Comparison of ENCODE assay signal across 36 mouse cellular contexts in genomic region chr5:120870782-120871181, GRCm38 (mm10). TPM values are rescaled to one million over a fixed set of nuclear protein-coding genes. Genes with fewer than 3 reads are reported as not detected.
DNase-seq lines count a peak whose midpoint lies in the region; ATAC-seq and TF ChIP-seq lines count a peak whose summit lies in the region.
"Had no signal": no experiment of that assay in that cellular context is flagged by ENCODE, and none has a peak within 500 bp of the region (broad histone marks: within the 10 kb centered on the region; RNA-seq: fewer than 3 reads in every experiment).

No protein-coding gene starts in this region.

- H3K9me3 ChIP-seq in kidney, embryonic 16.5 days (ENCODE audit: low read length): no peaks in the 10 kb centered on the region
- H3K9me3 ChIP-seq in midbrain, postnatal 0 days (ENCODE audit: low read length): no peaks in the 10 kb centered on the region
- H3K9me3 ChIP-seq in midbrain, embryonic 11.5 days (ENCODE audit: control insufficient read depth, low read length): no peaks in the 10 kb centered on the region
- H3K9me3 ChIP-seq: G1E; hindbrain, embryonic 12.5 days; intestine, embryonic 15.5 days; limb, embryonic 13.5 days; lung, embryonic 15.5 days; midbrain, embryonic 12.5 days; neural tube, embryonic 15.5 days had no signal

- H3K4me3 ChIP-seq in kidney, embryonic 16.5 days (ENCODE audit: low read length): no peak overlapping the region
- no peak overlapping the region for H3K4me3 ChIP-seq in midbrain, postnatal 0 days (ENCODE audit: low read depth, low read length)
- no peak overlapping the region for H3K4me3 ChIP-seq in midbrain, embryonic 11.5 days (ENCODE audit: low read depth, low read length)
- H3K4me3 ChIP-seq: forebrain, embryonic 13.5 days; hindbrain, embryonic 12.5 days; intestine, embryonic 15.5 days; limb, embryonic 13.5 days; lung, embryonic 15.5 days; midbrain, embryonic 12.5 days; neural tube, embryonic 15.5 days had no signal

- peak; percentile 31; the same call in 1 of the 2 replicates for ATAC-seq in frontal cortex, adult (ENCODE audit: low TSS enrichment)
- peak; percentile 61; the same call in 1 of the 2 replicates for ATAC-seq in kidney, embryonic 16.5 days (ENCODE audit: low FRiP score, low TSS enrichment)
- ATAC-seq in midbrain, postnatal 0 days (ENCODE audit: low FRiP score): no peak
- ATAC-seq in midbrain, embryonic 11.5 days (ENCODE audit: low FRiP score): no peak
- ATAC-seq: forebrain, embryonic 13.5 days; intestine, embryonic 15.5 days had no signal

- H3K4me1 ChIP-seq in kidney, embryonic 16.5 days (ENCODE audit: insufficient read depth, low read length): no peaks in the 10 kb centered on the region
- H3K4me1 ChIP-seq in midbrain, postnatal 0 days (ENCODE audit: insufficient read depth, low read length): no peaks in the 10 kb centered on the region
- H3K4me1 ChIP-seq in midbrain, embryonic 11.5 days (ENCODE audit: control insufficient read depth, insufficient read depth, low read length): no peaks in the 10 kb centered on the region
- H3K4me1 ChIP-seq: forebrain, embryonic 13.5 days; hindbrain, embryonic 12.5 days; intestine, embryonic 15.5 days; limb, embryonic 13.5 days; lung, embryonic 15.5 days; midbrain, embryonic 12.5 days; neural tube, embryonic 15.5 days had no signal

- no peaks in the 10 kb centered on the region for H3K36me3 ChIP-seq in kidney, embryonic 16.5 days (ENCODE audit: insufficient read depth, low read length)
- no peaks in the 10 kb centered on the region for H3K36me3 ChIP-seq in midbrain, postnatal 0 days (ENCODE audit: insufficient read depth, low read length)
- no peaks in the 10 kb centered on the region for H3K36me3 ChIP-seq in midbrain, embryonic 11.5 days (ENCODE audit: control insufficient read depth, insufficient read depth, low read length)
- H3K36me3 ChIP-seq: G1E; hindbrain, embryonic 12.5 days; intestine, embryonic 15.5 days; limb, embryonic 13.5 days; lung, embryonic 15.5 days; midbrain, embryonic 12.5 days; neural tube, embryonic 15.5 days had no signal

- H3K9ac ChIP-seq in kidney, embryonic 16.5 days (replicated peaks; ENCODE audit: low read length): no peak overlapping the region
- H3K9ac ChIP-seq in midbrain, postnatal 0 days (replicated peaks; ENCODE audit: low read length, poor library complexity, severe bottlenecking): no peak overlapping the region
- no peak overlapping the region for H3K9ac ChIP-seq in midbrain, embryonic 11.5 days (ENCODE audit: low read length)
- H3K9ac ChIP-seq: forebrain, embryonic 13.5 days; hindbrain, embryonic 12.5 days; intestine, embryonic 15.5 days; limb, embryonic 13.5 days; lung, embryonic 15.5 days; midbrain, embryonic 12.5 days; neural tube, embryonic 15.5 days had no signal

- no peak overlapping the region for H3K27ac ChIP-seq in kidney, embryonic 16.5 days (ENCODE audit: low read length)
- no peak overlapping the region for H3K27ac ChIP-seq in midbrain, postnatal 0 days (ENCODE audit: low read depth, low read length)
- no peak overlapping the region for H3K27ac ChIP-seq in midbrain, embryonic 11.5 days (ENCODE audit: low read depth, low read length)
- H3K27ac ChIP-seq: forebrain, embryonic 13.5 days; hindbrain, embryonic 12.5 days; hindbrain, postnatal 0 days; intestine, embryonic 15.5 days; limb, embryonic 13.5 days; lung, embryonic 15.5 days; midbrain, embryonic 12.5 days; neural tube, embryonic 15.5 days had no signal

- no peaks in the 10 kb centered on the region for H3K27me3 ChIP-seq in kidney, embryonic 16.5 days (ENCODE audit: insufficient read depth, low read length)
- no peaks in the 10 kb centered on the region for H3K27me3 ChIP-seq in midbrain, postnatal 0 days (ENCODE audit: insufficient read depth, low read length)
- H3K27me3 ChIP-seq in midbrain, embryonic 11.5 days (ENCODE audit: control insufficient read depth, insufficient read depth, low read length): no peaks in the 10 kb centered on the region
- H3K27me3 ChIP-seq: forebrain, embryonic 13.5 days; hindbrain, embryonic 12.5 days; intestine, embryonic 15.5 days; limb, embryonic 13.5 days; lung, embryonic 15.5 days; midbrain, embryonic 12.5 days; neural tube, embryonic 15.5 days had no signal

- DNase-seq in frontal cortex, postnatal 25 days (ENCODE audit: low spot score in 2 of 2): no peak
- DNase-seq in kidney, postnatal 36 days: no peak
- peak; percentile 32 for DNase-seq in midbrain, postnatal 0 days (ENCODE audit: low spot score)
- DNase-seq in midbrain, embryonic 11.5 days (ENCODE audit: low spot score, missing footprints): no peak
- peak; percentile 3 for DNase-seq in telencephalon, adult 2 months (ENCODE audit: low read depth, low spot score)
- DNase-seq: adrenal gland, postnatal 10 days; cerebellum, adult 11-12 months; cerebellum, postnatal 10 days; heart, postnatal 14 days; kidney, adult 2 months; kidney, postnatal 25 days; layer of hippocampus, postnatal 36 days; lung, postnatal 36 days; thymus, postnatal 4 days had no signal

- WGBS in kidney, embryonic 16.5 days: 31% methylated on average over 7 of the region's 7 CpGs
- 77% methylated on average over 7 of the region's 7 CpGs for WGBS in midbrain, postnatal 0 days
- WGBS in midbrain, embryonic 11.5 days: 84% methylated on average over 7 of the region's 7 CpGs

- no peak for TF ChIP-seq CTCF in midbrain, postnatal 0 days (IDR thresholded peaks at IDR 0.05)

- no peak overlapping the region for H3K4me2 ChIP-seq in kidney, embryonic 16.5 days (replicated peaks; ENCODE audit: low read depth, low read length)
- no peak overlapping the region for H3K4me2 ChIP-seq in midbrain, postnatal 0 days (ENCODE audit: low read depth, low read length, poor library complexity, severe bottlenecking)
- no peak overlapping the region for H3K4me2 ChIP-seq in midbrain, embryonic 11.5 days
- H3K4me2 ChIP-seq: forebrain, embryonic 13.5 days; hindbrain, embryonic 12.5 days; intestine, embryonic 15.5 days; limb, embryonic 13.5 days; liver, embryonic 11.5 days; lung, embryonic 15.5 days; midbrain, embryonic 12.5 days; neural tube, embryonic 15.5 days had no signal

RNA-seq across cellular contexts. Expression of gene Oas1h, which starts 9.6 kb away (rescaled TPM):
- not detected in 2 replicates for polyA plus RNA-seq in kidney, embryonic 16.5 days (2015; fragmentation: Nextera tagmentation; extraction: Ambion mirVana)
- total RNA-seq in midbrain, postnatal 0 days (2014; rRNA removed): not detected in 2 replicates
- polyA plus RNA-seq in midbrain, postnatal 0 days (2015; fragmentation: Nextera tagmentation; extraction: Ambion mirVana): not detected in 2 replicates
- not detected in 2 replicates for polyA plus RNA-seq in midbrain, embryonic 11.5 days (2014; fragmentation: Nextera tagmentation; extraction: Ambion mirVana)
- total RNA-seq: adrenal gland, postnatal 10 days; common myeloid progenitor, adult 5-6 weeks; G1E; gastrocnemius, adult 8-10 months; gastrocnemius, postnatal 4 days; heart, adult 8-10 months; heart, postnatal 14 days; hindbrain, postnatal 0 days; layer of hippocampus, adult 8-10 months; layer of hippocampus, postnatal 36 days; left cerebral cortex, postnatal 36 days; megakaryocyte, adult 5-6 weeks had no signal
- polyA plus RNA-seq: forebrain, embryonic 13.5 days; G1E; heart, embryonic 14.5 days; hindbrain, embryonic 12.5 days; hindbrain, postnatal 0 days; intestine, embryonic 15.5 days; kidney, adult 2 months; limb, embryonic 13.5 days; liver, embryonic 11.5 days; liver, embryonic 16.5 days; lung, embryonic 15.5 days; midbrain, embryonic 12.5 days; neural tube, embryonic 15.5 days; testis, adult 2 months had no signal

RNA-seq across cellular contexts. Expression of gene Oas1g, which starts 16.6 kb away (rescaled TPM):
- 0.46 and 0.58 TPM in 2 replicates for polyA plus RNA-seq in kidney, embryonic 16.5 days (2015; fragmentation: Nextera tagmentation; extraction: Ambion mirVana)
- total RNA-seq in midbrain, postnatal 0 days (2014; rRNA removed): 0.52 and 1.2 TPM in 2 replicates
- 0.26 and 0.28 TPM in 2 replicates for polyA plus RNA-seq in midbrain, postnatal 0 days (2015; fragmentation: Nextera tagmentation; extraction: Ambion mirVana)
- 0.11 TPM in 1 of 2 replicates, not detected in the other for polyA plus RNA-seq in midbrain, embryonic 11.5 days (2014; fragmentation: Nextera tagmentation; extraction: Ambion mirVana)
- total RNA-seq: G1E; gastrocnemius, adult 8-10 months; gastrocnemius, postnatal 4 days; heart, postnatal 14 days; layer of hippocampus, postnatal 36 days had no signal
- polyA plus RNA-seq: G1E; hindbrain, embryonic 12.5 days; limb, embryonic 13.5 days; testis, adult 2 months had no signal

RNA-seq across cellular contexts. Expression of gene Oas1f, which starts 23.6 kb away (rescaled TPM):
- 0.21 TPM in 1 of 2 replicates, not detected in the other for polyA plus RNA-seq in kidney, embryonic 16.5 days (2015; fragmentation: Nextera tagmentation; extraction: Ambion mirVana)
- not detected in 2 replicates for total RNA-seq in midbrain, postnatal 0 days (2014; rRNA removed)
- polyA plus RNA-seq in midbrain, postnatal 0 days (2015; fragmentation: Nextera tagmentation; extraction: Ambion mirVana): not detected in 2 replicates
- 0.08 TPM in 1 of 2 replicates, not detected in the other for polyA plus RNA-seq in midbrain, embryonic 11.5 days (2014; fragmentation: Nextera tagmentation; extraction: Ambion mirVana)
- total RNA-seq: adrenal gland, postnatal 10 days; common myeloid progenitor, adult 5-6 weeks; G1E; gastrocnemius, adult 8-10 months; gastrocnemius, postnatal 4 days; heart, adult 8-10 months; heart, postnatal 14 days; hindbrain, postnatal 0 days; layer of hippocampus, adult 8-10 months; layer of hippocampus, postnatal 36 days; left cerebral cortex, postnatal 36 days; megakaryocyte, adult 5-6 weeks had no signal
- polyA plus RNA-seq: forebrain, embryonic 13.5 days; G1E; heart, embryonic 14.5 days; hindbrain, embryonic 12.5 days; hindbrain, postnatal 0 days; intestine, embryonic 15.5 days; limb, embryonic 13.5 days; liver, embryonic 11.5 days; liver, embryonic 16.5 days; lung, embryonic 15.5 days; midbrain, embryonic 12.5 days; neural tube, embryonic 15.5 days; testis, adult 2 months had no signal

RNA-seq across cellular contexts. Expression of gene Oas1a, which starts 36.5 kb away (rescaled TPM):
- 1.8 and 2.3 TPM in 2 replicates for polyA plus RNA-seq in kidney, embryonic 16.5 days (2015; fragmentation: Nextera tagmentation; extraction: Ambion mirVana)
- 0.28 and 1.8 TPM in 2 replicates for total RNA-seq in midbrain, postnatal 0 days (2014; rRNA removed)
- polyA plus RNA-seq in midbrain, postnatal 0 days (2015; fragmentation: Nextera tagmentation; extraction: Ambion mirVana): 1.2 and 1.6 TPM in 2 replicates
- polyA plus RNA-seq in midbrain, embryonic 11.5 days (2014; fragmentation: Nextera tagmentation; extraction: Ambion mirVana): 0.72 and 0.89 TPM in 2 replicates
- total RNA-seq: gastrocnemius, adult 8-10 months; layer of hippocampus, postnatal 36 days had no signal

RNA-seq across cellular contexts. Expression of gene Oas1d, which starts 43.6 kb away (rescaled TPM):
- polyA plus RNA-seq in kidney, embryonic 16.5 days (2015; fragmentation: Nextera tagmentation; extraction: Ambion mirVana): not detected in 2 replicates
- total RNA-seq in midbrain, postnatal 0 days (2014; rRNA removed): 0.22 TPM in 1 of 2 replicates, not detected in the other
- polyA plus RNA-seq in midbrain, postnatal 0 days (2015; fragmentation: Nextera tagmentation; extraction: Ambion mirVana): 0.39 and 0.78 TPM in 2 replicates
- polyA plus RNA-seq in midbrain, embryonic 11.5 days (2014; fragmentation: Nextera tagmentation; extraction: Ambion mirVana): not detected in 2 replicates
- total RNA-seq: common myeloid progenitor, adult 5-6 weeks; gastrocnemius, adult 8-10 months; gastrocnemius, postnatal 4 days; heart, adult 8-10 months; heart, postnatal 14 days; layer of hippocampus, adult 8-10 months; layer of hippocampus, postnatal 36 days; left cerebral cortex, postnatal 36 days; megakaryocyte, adult 5-6 weeks had no signal
- polyA plus RNA-seq: forebrain, embryonic 13.5 days; G1E; heart, embryonic 14.5 days; hindbrain, embryonic 12.5 days; intestine, embryonic 15.5 days; kidney, adult 2 months; limb, embryonic 13.5 days; liver, embryonic 11.5 days; liver, embryonic 16.5 days; lung, embryonic 15.5 days; midbrain, embryonic 12.5 days; neural tube, embryonic 15.5 days; testis, adult 2 months had no signal

Comparison
In these comparisons a context has a peak if more than half of its experiments do, and no peak if none do; other contexts are left out.
1. DNase-seq: peak in midbrain, postnatal 0 days (single experiment) and telencephalon, adult 2 months (single experiment); none in frontal cortex, postnatal 25 days (0 of 2), kidney, postnatal 36 days (0 of 2) and midbrain, embryonic 11.5 days (single experiment).
2. ATAC-seq: peak in frontal cortex, adult (single experiment) and kidney, embryonic 16.5 days (single experiment); none in midbrain, postnatal 0 days (single experiment) and midbrain, embryonic 11.5 days (single experiment).